Mouse (Mus musculus): ENCODE results near the gene Olfr178. TPM values are rescaled to one million over a fixed set of nuclear protein-coding genes. Genes with fewer than 3 reads are reported as not detected.

The Olfr178 gene
- polyA plus RNA-seq (2015; fragmentation: Nextera tagmentation; extraction: Ambion mirVana) = not detected in 2 replicates

GRCm38 (mm10) chr16:58891963-58892362, at the start of gene Olfr178:
Olfr178 (minus strand) TSS chr16:58892063.
- ATAC-seq = no peak

DNA sequence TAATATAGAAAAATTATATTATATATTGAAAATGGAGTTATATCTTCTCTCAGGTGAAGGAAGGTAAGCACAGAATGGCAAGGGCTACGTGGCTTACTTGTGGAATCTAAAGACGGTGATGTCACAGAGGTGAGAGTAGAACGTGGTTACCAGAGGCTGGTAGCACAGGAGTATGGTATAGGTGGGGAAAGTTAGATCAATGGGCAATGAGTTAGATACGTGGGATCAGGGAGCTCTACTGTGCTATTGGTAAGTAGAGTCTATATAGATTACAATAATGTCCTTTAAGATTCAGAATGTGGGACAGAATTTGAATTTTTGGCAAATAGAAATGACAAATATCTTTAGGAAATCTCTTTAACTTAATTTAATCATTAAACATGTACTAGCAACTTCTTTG, 37.4 kb upstream of the Olfr178 start, which contains the start of gene Olfr180:
Gene Olfr180, minus strand, starts transcription at position 101 of the 400 bp plus-strand sequence.
- Histone ChIP-seq H3K4me1 (replicated peaks; ENCODE audit: control insufficient read depth, insufficient read depth, low read length) (no peaks in the 10 kb centered on the region), H3K36me3 (ENCODE audit: control insufficient read depth, insufficient read depth) (no peaks in the 10 kb centered on the region), H3K4me3 (ENCODE audit: low read depth, low read length) (no peak within 1 kb of the TSS), H3K27me3 (replicated peaks; ENCODE audit: control insufficient read depth, insufficient read depth, low read length) (no peaks in the 10 kb centered on the region), H3K9me3 (ENCODE audit: control insufficient read depth) (no peaks in the 10 kb centered on the region), H3K27ac (ENCODE audit: low read depth, low read length) (no peak within 1 kb of the TSS), H3K4me2 (replicated peaks; ENCODE audit: low read depth) (no peak within 1 kb of the TSS), H3K9ac (ENCODE audit: low read depth, low read length) (no peak within 1 kb of the TSS)
- 76% methylated on average over 4 of the region's 4 CpGs for WGBS
- no peak for TF ChIP-seq CTCF (IDR thresholded peaks at IDR 0.05; ENCODE audit: low read depth)
- ATAC-seq = no peak

More at GRCm38 (mm10) chr16:58891963-58892362, at the start of gene Olfr178:
- no peaks in the 10 kb centered on the region for H3K27me3 ChIP-seq (replicated peaks; ENCODE audit: control insufficient read depth, insufficient read depth, low read length)
- no peak within 1 kb of the TSS for H3K9ac ChIP-seq (ENCODE audit: low read depth, low read length)
- TF ChIP-seq CTCF (IDR thresholded peaks at IDR 0.05; ENCODE audit: low read depth) = no peak
- no peak within 1 kb of the TSS for H3K4me3 ChIP-seq (ENCODE audit: low read depth, low read length)
- H3K4me1 ChIP-seq (replicated peaks; ENCODE audit: control insufficient read depth, insufficient read depth, low read length) = no peaks in the 10 kb centered on the region
- no peak within 1 kb of the TSS for H3K27ac ChIP-seq (ENCODE audit: low read depth, low read length)
- H3K36me3 ChIP-seq (ENCODE audit: control insufficient read depth, insufficient read depth) = no peaks in the 10 kb centered on the region
- WGBS = 81% methylated on average over 3 of the region's 3 CpGs
- H3K4me2 ChIP-seq (replicated peaks; ENCODE audit: low read depth) = no peak within 1 kb of the TSS
- no peaks in the 10 kb centered on the region for H3K9me3 ChIP-seq (ENCODE audit: control insufficient read depth)

DNA sequence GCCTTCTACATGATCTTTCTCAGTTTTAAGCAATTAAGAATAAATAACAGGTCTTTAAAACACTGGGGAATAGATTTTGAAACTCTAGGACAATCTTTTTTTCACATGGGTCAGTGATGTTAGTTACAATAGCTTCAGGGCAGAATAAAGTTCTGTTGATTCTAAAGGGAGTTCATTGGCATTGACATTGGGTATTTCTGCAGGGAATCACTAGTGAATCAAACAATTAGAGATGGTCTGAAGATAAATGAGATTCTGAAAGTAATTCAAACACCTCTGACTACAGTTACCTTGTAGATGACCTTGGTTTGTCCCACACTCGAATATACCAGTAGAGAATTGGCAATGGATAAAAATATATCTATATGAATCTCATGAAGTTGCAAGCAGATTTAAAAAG, 36.8 kb upstream of the Olfr178 start, which contains the start of gene Olfr181:
Gene Olfr181, minus strand, starts transcription at position 101 of the 400 bp plus-strand sequence.
- Histone ChIP-seq H3K9ac (ENCODE audit: low read depth, low read length) (no peak within 1 kb of the TSS), H3K4me2 (replicated peaks; ENCODE audit: low read depth) (no peak within 1 kb of the TSS), H3K9me3 (ENCODE audit: control insufficient read depth) (no peaks in the 10 kb centered on the region), H3K4me3 (ENCODE audit: low read depth, low read length) (no peak within 1 kb of the TSS), H3K4me1 (replicated peaks; ENCODE audit: control insufficient read depth, insufficient read depth, low read length) (no peaks in the 10 kb centered on the region), H3K27me3 (replicated peaks; ENCODE audit: control insufficient read depth, insufficient read depth, low read length) (no peaks in the 10 kb centered on the region), H3K27ac (ENCODE audit: low read depth, low read length) (no peak within 1 kb of the TSS), H3K36me3 (ENCODE audit: control insufficient read depth, insufficient read depth) (no peaks in the 10 kb centered on the region)
- TF ChIP-seq CTCF (IDR thresholded peaks at IDR 0.05; ENCODE audit: low read depth) = no peak
- 54% methylated on average over 1 of the region's 1 CpGs for WGBS
- no peak for ATAC-seq

- no peak for ATAC-seq
- H3K9ac ChIP-seq (ENCODE audit: low read depth, low read length) = no peak overlapping the region
- 96% methylated on average over 2 of the region's 2 CpGs for WGBS
- TF ChIP-seq CTCF (IDR thresholded peaks at IDR 0.05; ENCODE audit: low read depth) = no peak
- H3K4me3 ChIP-seq (ENCODE audit: low read depth, low read length) = no peak overlapping the region
- no peaks in the 10 kb centered on the region for H3K27me3 ChIP-seq (replicated peaks; ENCODE audit: control insufficient read depth, insufficient read depth, low read length)
- no peak overlapping the region for H3K4me2 ChIP-seq (replicated peaks; ENCODE audit: low read depth)
- H3K9me3 ChIP-seq (ENCODE audit: control insufficient read depth) = no peaks in the 10 kb centered on the region
- H3K27ac ChIP-seq (ENCODE audit: low read depth, low read length) = no peak overlapping the region
- H3K4me1 ChIP-seq (replicated peaks; ENCODE audit: control insufficient read depth, insufficient read depth, low read length) = no peaks in the 10 kb centered on the region
- no peaks in the 10 kb centered on the region for H3K36me3 ChIP-seq (ENCODE audit: control insufficient read depth, insufficient read depth)
Measured at GRCm38 (mm10) chr16:58884416-58884815, 7.4 kb downstream of the Olfr178 start.

DNA sequence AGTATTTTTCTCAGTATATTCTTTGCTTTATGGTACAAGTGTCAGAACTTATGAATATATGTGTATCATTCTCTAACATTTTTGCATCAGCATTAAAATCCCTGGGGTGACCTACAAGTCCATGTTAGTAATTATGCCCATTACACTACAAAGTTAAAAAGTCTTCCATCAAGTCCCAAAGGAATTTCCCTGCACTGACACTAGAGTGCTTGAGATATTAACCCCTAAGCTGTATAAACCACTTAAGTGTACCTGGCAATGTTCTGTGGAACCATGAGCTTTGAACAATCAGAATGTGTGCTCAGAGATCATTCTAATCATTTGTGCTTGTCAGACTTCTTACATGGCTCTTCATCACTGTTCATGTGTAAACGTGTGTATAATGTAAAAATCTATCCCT, 17.2 kb downstream of the Olfr178 start, which contains the start of gene Olfr177:
Gene Olfr177, minus strand, starts transcription at position 101 of the 400 bp plus-strand sequence.
- TF ChIP-seq CTCF (IDR thresholded peaks at IDR 0.05; ENCODE audit: low read depth) = no peak
- no peak for ATAC-seq
- Histone ChIP-seq H3K27ac (ENCODE audit: low read depth, low read length) (no peak within 1 kb of the TSS), H3K9ac (ENCODE audit: low read depth, low read length) (no peak within 1 kb of the TSS), H3K4me1 (replicated peaks; ENCODE audit: control insufficient read depth, insufficient read depth, low read length) (no peaks in the 10 kb centered on the region), H3K4me3 (ENCODE audit: low read depth, low read length) (no peak within 1 kb of the TSS), H3K27me3 (replicated peaks; ENCODE audit: control insufficient read depth, insufficient read depth, low read length) (no peaks in the 10 kb centered on the region), H3K9me3 (ENCODE audit: control insufficient read depth) (no peaks in the 10 kb centered on the region), H3K36me3 (ENCODE audit: control insufficient read depth, insufficient read depth) (no peaks in the 10 kb centered on the region), H3K4me2 (replicated peaks; ENCODE audit: low read depth) (no peak within 1 kb of the TSS)
- WGBS = 49% methylated on average over 1 of the region's 1 CpGs

DNA sequence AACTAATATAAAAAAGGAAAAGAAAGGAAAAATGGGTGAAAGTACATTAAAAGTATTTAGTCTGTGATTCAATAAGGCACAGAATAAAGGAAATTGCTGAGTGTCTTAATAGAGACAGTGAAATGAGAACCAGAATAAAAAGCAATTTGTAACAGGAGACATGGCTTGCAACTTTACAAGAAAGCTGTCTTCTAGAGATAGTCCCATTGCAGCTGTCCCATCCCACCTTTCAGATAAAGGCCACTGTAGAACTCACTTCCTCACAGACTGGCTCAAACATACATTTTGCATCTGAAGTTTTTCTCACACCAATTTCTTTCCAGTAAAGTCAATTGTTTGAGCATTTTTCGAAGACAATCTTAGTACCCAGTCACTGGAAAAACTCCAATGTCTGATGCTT, 30.4 kb downstream of the Olfr178 start:
- Histone ChIP-seq H3K36me3 (ENCODE audit: control insufficient read depth, insufficient read depth) (no peaks in the 10 kb centered on the region), H3K27ac (ENCODE audit: low read depth, low read length) (no peak overlapping the region), H3K4me1 (replicated peaks; ENCODE audit: control insufficient read depth, insufficient read depth, low read length) (no peaks in the 10 kb centered on the region), H3K9me3 (ENCODE audit: control insufficient read depth) (no peaks in the 10 kb centered on the region), H3K4me2 (replicated peaks; ENCODE audit: low read depth) (no peak overlapping the region), H3K27me3 (replicated peaks; ENCODE audit: control insufficient read depth, insufficient read depth, low read length) (no peaks in the 10 kb centered on the region), H3K4me3 (ENCODE audit: low read depth, low read length) (no peak overlapping the region), H3K9ac (ENCODE audit: low read depth, low read length) (no peak overlapping the region)
- no peak for TF ChIP-seq CTCF (IDR thresholded peaks at IDR 0.05; ENCODE audit: low read depth)
- WGBS = 73% methylated on average over 1 of the region's 1 CpGs
- ATAC-seq = no peak

Measured in intestine, postnatal 0 days (tissue).